Mouse (Mus musculus) CH12.LX (cell line): ENCODE results near the gene Il22.

Source experiments
- CTCF ChIP-seq, 2 experiments: IDR thresholded peaks in 1 of 2; conservative IDR thresholded peaks in 1 of 2; 2 replicates each; pipeline ENCODE4 v1.5.1; 2011 to 2012; ENCODE audit warnings: low read depth in 2 of 2, low read length in 2 of 2, improper control_type of control experiment in 1 of 2, inconsistent platforms in 1 of 2, mild to moderate bottlenecking in 1 of 2, moderate library complexity in 1 of 2
- EP300 ChIP-seq: IDR thresholded peaks from 2 replicates; pipeline ENCODE4 v1.6.1; 2011; ENCODE audit warnings: low read length, improper control_type of control experiment
- MAFK ChIP-seq: IDR thresholded peaks from 2 replicates; pipeline ENCODE4 v1.6.1; 2011; ENCODE audit warnings: low read length, improper control_type of control experiment; ENCODE audit not compliant: insufficient replicate concordance
- POLR2A ChIP-seq: IDR thresholded peaks from 2 replicates; pipeline ENCODE4 v1.6.1; 2011; ENCODE audit warnings: low read depth, mild to moderate bottlenecking, improper control_type of control experiment, low read length
- SIN3A ChIP-seq: IDR thresholded peaks from 2 replicates; pipeline ENCODE4 v1.6.1; 2012; ENCODE audit warnings: low read length, improper control_type of control experiment, inconsistent platforms

- TF ChIP-seq CTCF (conservative IDR thresholded peaks at IDR 0.05 in 1 of 2, IDR thresholded peaks at IDR 0.05 in 1 of 2; ENCODE audit: low read depth in 2 of 2, low read length in 2 of 2) (no peak), SIN3A (no peak), POLR2A (no peak), EP300 (no peak), MAFK (no peak)
Observed at GRCm38 (mm10) chr10:118161131-118161530, 43.6 kb upstream of the Il22 start.
